Mouse (Mus musculus): ENCODE data around the gene Stk24. TPM values are rescaled to one million over a fixed set of nuclear protein-coding genes. Genes with fewer than 3 reads are reported as not detected.

Gene Stk24
- total RNA-seq, 2 experiments from 2014 or later: 105 to 146 TPM

- no peak for ATAC-seq (ENCODE audit: poor library complexity, severe bottlenecking)
Measured at GRCm38 (mm10) chr14:121317312-121317671, 62.5 kb downstream of the Stk24 start.

GRCm38 (mm10) chr14:121316631-121317311 is 63.0 kb downstream of the Stk24 start:
- ATAC-seq (ENCODE audit: poor library complexity, severe bottlenecking): no peak

- ATAC-seq (ENCODE audit: poor library complexity, severe bottlenecking): no peak
Measured at GRCm38 (mm10) chr14:121316136-121316535, 63.7 kb downstream of the Stk24 start.

GRCm38 (mm10) chr14:121314934-121315333 is 64.9 kb downstream of the Stk24 start:
- no peak for ATAC-seq (ENCODE audit: poor library complexity, severe bottlenecking)

GRCm38 (mm10) chr14:121313283-121313682 is 66.5 kb downstream of the Stk24 start:
- no peak for ATAC-seq (ENCODE audit: poor library complexity, severe bottlenecking)

GRCm38 (mm10) chr14:121311083-121311482 is 68.7 kb downstream of the Stk24 start:
- ATAC-seq (ENCODE audit: poor library complexity, severe bottlenecking): no peak

- peak; percentile 17; the same call in 1 of the 2 replicates for ATAC-seq (ENCODE audit: poor library complexity, severe bottlenecking)
Measured at GRCm38 (mm10) chr14:121310325-121311080, 69.3 kb downstream of the Stk24 start.

- ATAC-seq (ENCODE audit: poor library complexity, severe bottlenecking): peak; percentile 45
Measured at GRCm38 (mm10) chr14:121309909-121310308, 69.9 kb downstream of the Stk24 start.

- ATAC-seq (ENCODE audit: poor library complexity, severe bottlenecking): no peak
Measured at GRCm38 (mm10) chr14:121305316-121306064, 74.3 kb downstream of the Stk24 start.

GRCm38 (mm10) chr14:121304523-121304922 is 75.3 kb downstream of the Stk24 start:
- no peak for ATAC-seq (ENCODE audit: poor library complexity, severe bottlenecking)

- no peak for ATAC-seq (ENCODE audit: poor library complexity, severe bottlenecking)
Measured at GRCm38 (mm10) chr14:121299093-121299492, 80.7 kb downstream of the Stk24 start.

GRCm38 (mm10) chr14:121298537-121298936 is 81.3 kb downstream of the Stk24 start:
- ATAC-seq (ENCODE audit: poor library complexity, severe bottlenecking): no peak

- ATAC-seq (ENCODE audit: poor library complexity, severe bottlenecking): no peak
Measured at GRCm38 (mm10) chr14:121297103-121297502, 82.7 kb downstream of the Stk24 start.

GRCm38 (mm10) chr14:121294484-121294883 is 85.3 kb downstream of the Stk24 start:
- ATAC-seq (ENCODE audit: poor library complexity, severe bottlenecking): no peak

- ATAC-seq (ENCODE audit: poor library complexity, severe bottlenecking): no peak
Measured at GRCm38 (mm10) chr14:121292391-121292790, 87.4 kb downstream of the Stk24 start.

GRCm38 (mm10) chr14:121291881-121292280 is 87.9 kb downstream of the Stk24 start:
- no peak for ATAC-seq (ENCODE audit: poor library complexity, severe bottlenecking)

- no peak for ATAC-seq (ENCODE audit: poor library complexity, severe bottlenecking)
Measured at GRCm38 (mm10) chr14:121285379-121286120, 94.3 kb downstream of the Stk24 start.

- no peak for ATAC-seq (ENCODE audit: poor library complexity, severe bottlenecking)
Measured at GRCm38 (mm10) chr14:121281336-121281710, 98.5 kb downstream of the Stk24 start.

- 0 out of 2 replicates have a peak, but pooled peaks have one; percentile 20 for ATAC-seq (ENCODE audit: poor library complexity, severe bottlenecking)
Measured at GRCm38 (mm10) chr14:121280601-121281335, 99.0 kb downstream of the Stk24 start.

GRCm38 (mm10) chr14:121279106-121279505 is 100.7 kb downstream of the Stk24 start:
- ATAC-seq (ENCODE audit: poor library complexity, severe bottlenecking): peak; percentile 82

Measured in megakaryocyte, adult 5-6 weeks (primary cell).